Comparison of ENCODE assay signal across 18 mouse cellular contexts in the genomic region with DNA sequence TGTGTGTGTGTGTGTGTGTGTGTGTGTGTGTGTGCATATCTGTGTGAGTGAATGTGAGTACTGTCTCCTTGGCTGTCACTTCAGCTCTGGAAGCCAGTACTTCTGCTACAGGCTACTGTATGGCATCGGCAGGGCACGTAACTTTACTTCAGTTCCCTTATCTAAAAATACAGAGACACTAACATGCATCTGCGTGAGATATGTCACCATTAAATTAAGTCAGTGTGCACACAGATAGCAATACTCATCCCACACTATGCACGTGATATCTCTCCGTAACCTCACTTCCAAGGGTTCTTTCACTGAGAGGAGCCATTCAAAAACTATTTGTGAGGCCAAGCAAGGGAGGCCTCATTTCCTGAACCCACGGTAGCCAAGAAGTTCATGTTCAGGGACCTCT.
DNase-seq lines count a peak whose midpoint lies in the region; ATAC-seq and TF ChIP-seq lines count a peak whose summit lies in the region.
"Had no signal": no experiment of that assay in that cellular context is flagged by ENCODE, and none has a peak within 500 bp of the region (broad histone marks: within the 10 kb centered on the region; RNA-seq: fewer than 3 reads in every experiment).

No protein-coding gene starts in this region.

- no peaks in the 10 kb centered on the region for H3K27me3 ChIP-seq in intestine, embryonic 15.5 days (replicated peaks)
- H3K27me3 ChIP-seq in intestine, postnatal 0 days (replicated peaks; ENCODE audit: control insufficient read depth, insufficient read depth, low read length), result no peaks in the 10 kb centered on the region
- no peaks in the 10 kb centered on the region for H3K27me3 ChIP-seq in liver, embryonic 11.5 days (replicated peaks; ENCODE audit: control insufficient read depth, insufficient read depth, low read length)
- H3K27me3 ChIP-seq: neural tube, embryonic 12.5 days had no signal

- peak; percentile 78 for DNase-seq in c-Kit-positive CD71-positive TER-119-negative erythroid progenitor cells, embryonic 14.5 days (ENCODE audit: low read depth)
- no peak for DNase-seq in liver, embryonic 11.5 days (ENCODE audit: low spot score)
- no peak for DNase-seq in cerebellum, adult 18-20 months
- DNase-seq in kidney, adult 11 months, result no peak
- no peak for DNase-seq in gastrocnemius, adult 2 months
- DNase-seq: cerebellum, adult 8-10 months; embryo, embryonic 11 days; forebrain, postnatal 0 days; heart, adult 2 months; kidney, adult 9 months; right cerebral cortex, postnatal 25 days; thymus, postnatal 14 days had no signal

- no peak for TF ChIP-seq CTCF in intestine, postnatal 0 days (IDR thresholded peaks at IDR 0.05; ENCODE audit: low read depth)
- no peak for TF ChIP-seq CTCF in gastrocnemius, adult 2 months (IDR thresholded peaks at IDR 0.05)

- WGBS in intestine, embryonic 15.5 days, result 79% methylated on average over 6 of the region's 6 CpGs
- 78% methylated on average over 6 of the region's 6 CpGs for WGBS in intestine, postnatal 0 days
- 33% methylated on average over 6 of the region's 6 CpGs for WGBS in liver, embryonic 11.5 days

- no peaks in the 10 kb centered on the region for H3K9me3 ChIP-seq in intestine, embryonic 15.5 days
- no peaks in the 10 kb centered on the region for H3K9me3 ChIP-seq in intestine, postnatal 0 days (ENCODE audit: control insufficient read depth)
- H3K9me3 ChIP-seq in liver, embryonic 11.5 days (ENCODE audit: control insufficient read depth, low read length), result no peaks in the 10 kb centered on the region
- H3K9me3 ChIP-seq: neural tube, embryonic 12.5 days had no signal

- H3K4me2 ChIP-seq in intestine, embryonic 15.5 days (replicated peaks), result no peak overlapping the region
- H3K4me2 ChIP-seq in intestine, postnatal 0 days (replicated peaks; ENCODE audit: low read depth), result no peak overlapping the region
- 0 out of 2 replicates have a peak overlapping the region, but pooled peaks have one; percentile 15 for H3K4me2 ChIP-seq in liver, embryonic 11.5 days
- H3K4me2 ChIP-seq: neural tube, embryonic 12.5 days had no signal

- H3K9ac ChIP-seq in intestine, embryonic 15.5 days, result no peak overlapping the region
- H3K9ac ChIP-seq in intestine, postnatal 0 days (ENCODE audit: low read depth, low read length), result no peak overlapping the region
- no peak overlapping the region for H3K9ac ChIP-seq in liver, embryonic 11.5 days (ENCODE audit: low read depth, low read length)
- H3K9ac ChIP-seq: forebrain, postnatal 0 days; neural tube, embryonic 12.5 days had no signal

- peak; percentile 66; the same call in 1 of the 2 replicates for ATAC-seq in intestine, embryonic 15.5 days
- no peak for ATAC-seq in intestine, postnatal 0 days
- peak; percentile 98 for ATAC-seq in liver, embryonic 11.5 days (replicated peaks; ENCODE audit: low FRiP score)
- ATAC-seq in megakaryocyte progenitor cell, adult 5-6 weeks (replicated peaks; ENCODE audit: poor library complexity), result peak; percentile 84
- ATAC-seq: forebrain, postnatal 0 days; hindbrain, embryonic 16.5 days had no signal

- no peaks in the 10 kb centered on the region for H3K36me3 ChIP-seq in intestine, embryonic 15.5 days
- no peaks in the 10 kb centered on the region for H3K36me3 ChIP-seq in intestine, postnatal 0 days (ENCODE audit: control insufficient read depth, insufficient read depth)
- H3K36me3 ChIP-seq in liver, embryonic 11.5 days (ENCODE audit: control insufficient read depth, insufficient read depth, low read length), result no peaks in the 10 kb centered on the region
- H3K36me3 ChIP-seq: neural tube, embryonic 12.5 days had no signal

- no peak overlapping the region for H3K27ac ChIP-seq in intestine, embryonic 15.5 days
- no peak overlapping the region for H3K27ac ChIP-seq in intestine, postnatal 0 days (ENCODE audit: low read depth, low read length)
- H3K27ac ChIP-seq in liver, embryonic 11.5 days (ENCODE audit: low read depth, low read length), result peak overlapping the region; percentile 73
- H3K27ac ChIP-seq in gastrocnemius, adult 2 months, result no peak overlapping the region
- H3K27ac ChIP-seq: heart, adult 2 months; neural tube, embryonic 12.5 days had no signal

- no peaks in the 10 kb centered on the region; the same call in 1 of the 2 replicates for H3K4me1 ChIP-seq in intestine, embryonic 15.5 days (replicated peaks)
- H3K4me1 ChIP-seq in intestine, postnatal 0 days (replicated peaks; ENCODE audit: control insufficient read depth, insufficient read depth, low read length), result no peaks in the 10 kb centered on the region
- peaks cover 11% of the 10 kb centered on the region for H3K4me1 ChIP-seq in liver, embryonic 11.5 days (replicated peaks; ENCODE audit: control insufficient read depth, insufficient read depth, low read length)

- intact Hi-C loops in gastrocnemius, adult 2 months (cut with DNase I), result no loop called here

- H3K4me3 ChIP-seq in intestine, embryonic 15.5 days (replicated peaks), result no peak overlapping the region
- H3K4me3 ChIP-seq in intestine, postnatal 0 days (ENCODE audit: low read depth, low read length), result no peak overlapping the region
- H3K4me3 ChIP-seq in liver, embryonic 11.5 days (ENCODE audit: low read depth, low read length), result no peak overlapping the region
- no peak overlapping the region for H3K4me3 ChIP-seq in gastrocnemius, adult 2 months
- H3K4me3 ChIP-seq: heart, adult 2 months; megakaryocyte, embryonic 14.5 days; neural tube, embryonic 12.5 days had no signal
